Mouse (Mus musculus) heart, postnatal 0 days (tissue): ENCODE data around the gene Cep85l.

ENCODE experiments used
- CTCF ChIP-seq: IDR thresholded peaks from 2 replicates; pipeline ENCODE4 v1.5.1; 2016; ENCODE audit warnings: antibody characterized with exemption, control low read depth, low read depth
- EP300 ChIP-seq: IDR thresholded peaks from 2 replicates; pipeline ENCODE4 v1.6.1; 2016; ENCODE audit warnings: antibody characterized with exemption, low read depth

DNA sequence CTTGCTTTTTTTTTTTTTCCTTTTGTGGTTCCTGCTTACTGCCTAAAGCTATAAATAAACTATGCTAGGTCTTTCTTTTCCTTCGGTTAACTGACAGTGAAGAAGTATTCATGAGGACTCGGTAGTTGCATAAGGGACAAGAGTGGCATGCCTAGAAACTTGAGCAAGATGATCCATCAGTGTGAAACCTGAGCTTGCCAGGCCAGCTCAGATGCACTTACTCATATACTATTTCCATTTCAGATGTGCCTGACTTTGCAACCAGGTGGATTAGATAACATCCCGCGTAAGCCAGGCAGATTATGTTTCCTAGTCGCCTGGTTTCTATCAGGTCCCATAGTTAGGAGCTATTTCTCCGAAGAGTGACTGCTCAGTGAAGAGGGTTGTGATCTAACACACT is 41.9 kb upstream of the Cep85l start:
- no peak for TF ChIP-seq CTCF
- TF ChIP-seq EP300, result no peak
